Mouse (Mus musculus): ENCODE measurements at regions not wholly inside any gene's neighbourhood (a gene's known extent, or its start where the extent isn't known, plus 50 kb on each side); places are given as distances from the start of the nearest gene placed in this dataset.

GRCm38 (mm10) chr12:79907583-79907982 lies 205.2 kb downstream of the Zfp36l1 start:
- TF ChIP-seq CTCF (IDR thresholded peaks at IDR 0.05; ENCODE audit: low read depth, low read length) (no peak), POLR2A (IDR thresholded peaks at IDR 0.05; ENCODE audit: borderline replicate concordance, low read depth, low read length) (no peak)
